Mouse (Mus musculus) large intestine, adult 2 months (tissue): Measurements from ENCODE around the gene Nubpl. TPM values are rescaled to one million over a fixed set of nuclear protein-coding genes. Genes with fewer than 3 reads are reported as not detected.

ENCODE experiments used
- DNase-seq: peaks from one replicate; pipeline ENCODE4 v3.0.0-alpha.2; 2012; ENCODE audit warnings: low read depth, low spot score
- WGBS: fragments of 180-500 bp; shearing (Covaris S2); methylation state at CpG from one replicate; pipeline ENCODE4 v1.1.7; 2018; 5-methylcytosine and 5-hydroxymethylcytosine counted together
- polyA plus RNA-seq: library from polyadenylated mRNA; depleted of rRNA; stranded (reverse); fragments of >200 nt; gene quantifications from 2 replicates; pipeline ENCODE4 v1.2.3, GENCODE M21; 2012; rRNA removed

Gene Nubpl
- polyA plus RNA-seq, 1 experiment: 0.72 TPM

DNA sequence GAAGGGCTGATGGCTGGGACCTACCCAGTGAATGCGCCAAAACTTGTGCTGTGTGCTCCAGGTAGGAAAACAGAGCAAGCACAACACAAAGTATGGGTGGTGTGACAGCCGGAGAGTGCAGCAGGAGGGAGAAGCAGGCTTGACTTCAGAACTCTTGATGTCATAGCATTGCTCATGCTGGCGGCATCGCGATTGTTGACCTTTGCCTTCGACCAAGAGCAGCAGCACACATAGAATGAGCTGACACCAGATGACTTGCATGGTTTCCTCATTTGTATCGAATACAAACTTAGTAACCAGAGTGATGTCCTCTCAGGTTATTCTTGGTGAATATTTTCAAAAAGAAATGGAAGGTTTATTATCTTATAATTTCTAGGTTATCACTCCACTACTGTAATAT is 211.1 kb downstream of the Nubpl start:
- WGBS: 82% methylated on average over 7 of the region's 7 CpGs
- DNase-seq: no peak

GRCm38 (mm10) chr12:52314818-52315217 is 217.3 kb downstream of the Nubpl start:
- WGBS: 88% methylated on average over 3 of the region's 3 CpGs
- no peak for DNase-seq

- WGBS: 72% methylated on average over 6 of the region's 6 CpGs
- DNase-seq: no peak
Observed at GRCm38 (mm10) chr12:52317635-52318034, 220.1 kb downstream of the Nubpl start.

GRCm38 (mm10) chr12:52318426-52318825 is 220.9 kb downstream of the Nubpl start:
- WGBS: 53% methylated on average over 9 of the region's 9 CpGs
- DNase-seq: no peak

GRCm38 (mm10) chr12:52319156-52319555 is 221.6 kb downstream of the Nubpl start:
- no peak for DNase-seq
- 91% methylated on average over 6 of the region's 6 CpGs for WGBS

DNA sequence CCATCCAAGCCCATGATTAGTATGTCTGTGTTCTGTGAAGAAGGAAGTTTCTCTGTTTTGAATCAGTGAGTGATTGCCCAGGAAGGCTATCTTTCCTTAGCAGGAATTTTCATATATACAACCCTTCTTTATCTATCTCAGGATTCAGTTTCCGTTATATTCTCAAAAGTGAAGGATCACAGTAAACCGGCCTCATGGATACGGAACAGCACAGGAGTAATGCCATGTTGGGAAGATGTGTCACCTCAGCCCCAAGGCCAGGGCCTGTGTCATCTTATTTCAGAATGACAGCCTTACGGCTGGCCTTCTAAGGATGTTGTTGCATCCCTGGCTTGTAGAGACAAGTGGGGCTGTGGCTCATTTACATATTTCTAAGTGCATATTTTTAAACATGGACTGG is 231.0 kb downstream of the Nubpl start:
- WGBS: 95% methylated on average over 4 of the region's 4 CpGs

DNA sequence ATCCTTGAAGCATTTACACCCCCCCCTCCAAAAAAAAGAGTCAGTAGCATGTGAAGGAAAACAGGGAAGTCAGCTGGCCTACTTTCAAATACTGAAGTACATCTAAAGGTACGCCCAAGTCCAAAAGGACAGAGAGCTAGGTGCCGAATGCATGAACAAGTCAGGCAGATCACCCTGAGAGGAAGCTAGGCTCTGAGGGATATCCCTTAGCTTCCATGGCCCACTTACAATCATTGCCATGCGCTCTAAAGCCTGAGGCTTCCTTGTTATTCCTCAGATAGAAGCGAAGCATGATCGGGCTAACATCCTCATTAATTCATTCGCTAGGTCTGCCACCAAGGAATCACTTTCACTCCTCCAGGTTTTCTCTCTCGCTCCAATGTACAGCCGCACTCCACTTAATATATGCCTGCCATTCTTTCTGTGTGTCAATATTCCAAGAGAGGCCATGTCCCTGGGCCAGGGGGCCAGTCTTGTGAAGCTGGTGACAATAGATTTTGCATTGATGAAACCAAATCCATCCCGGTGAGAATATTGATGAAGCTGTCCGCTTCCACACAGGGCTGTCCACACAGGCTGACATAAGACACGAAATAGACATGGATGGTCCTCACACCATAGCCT is 237.7 kb downstream of the Nubpl start:
- WGBS: 87% methylated on average over 11 of the region's 11 CpGs
- no peak for DNase-seq

More for the DNA sequence above, 231.0 kb downstream of the Nubpl start:
- DNase-seq: no peak

- DNase-seq: no peak
- 63% methylated on average over 2 of the region's 2 CpGs for WGBS
Observed at GRCm38 (mm10) chr12:52338136-52338753, 240.7 kb downstream of the Nubpl start.

GRCm38 (mm10) chr12:52346611-52347010 is 249.1 kb downstream of the Nubpl start:
- DNase-seq: no peak
- WGBS: 80% methylated on average over 5 of the region's 5 CpGs

DNA sequence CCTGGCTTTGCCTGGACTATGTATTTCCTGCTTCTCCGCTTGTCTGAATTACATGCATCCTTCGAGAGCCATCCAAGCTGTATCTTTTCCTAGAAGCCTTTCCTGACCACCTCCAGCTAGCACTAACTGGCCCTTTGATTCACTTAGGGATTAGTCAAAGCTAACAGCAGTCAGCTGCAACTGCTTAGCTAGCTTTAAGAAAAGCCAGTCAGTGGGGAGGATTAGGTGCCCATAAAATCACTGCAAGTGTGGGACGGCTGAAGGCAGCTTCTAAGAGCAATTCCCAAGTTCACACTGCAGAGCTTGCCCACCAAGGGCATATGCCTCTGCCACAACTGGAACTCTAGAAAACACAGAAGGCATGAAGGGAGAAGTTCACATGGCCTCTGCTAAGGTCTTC is 252.7 kb downstream of the Nubpl start:
- WGBS: 66% methylated on average over 3 of the region's 3 CpGs
- DNase-seq: no peak

GRCm38 (mm10) chr12:52359484-52359883 is 261.9 kb downstream of the Nubpl start:
- WGBS: 62% methylated on average over 10 of the region's 10 CpGs
- DNase-seq: no peak

GRCm38 (mm10) chr12:52360136-52360535 is 262.6 kb downstream of the Nubpl start:
- DNase-seq: no peak
- WGBS: 67% methylated on average over 3 of the region's 3 CpGs

- 84% methylated on average over 6 of the region's 6 CpGs for WGBS
Observed at GRCm38 (mm10) chr12:52361198-52361597, 263.7 kb downstream of the Nubpl start.

More at GRCm38 (mm10) chr12:52361198-52361597, 263.7 kb downstream of the Nubpl start:
- DNase-seq: no peak

Other genes with a start within 250 kb of the Nubpl start
- 19.4 and 61.2 TPM in 2 replicates for gene Heatr5a, start 126.4 kb upstream of the Nubpl start, polyA plus RNA-seq
- 5.0 and 6.1 TPM in 2 replicates for gene Dtd2, start 91.2 kb upstream of the Nubpl start, polyA plus RNA-seq
- 0.05 and 0.18 TPM in 2 replicates for gene Gpr33, start 69.7 kb upstream of the Nubpl start, polyA plus RNA-seq